In the genomic region with DNA sequence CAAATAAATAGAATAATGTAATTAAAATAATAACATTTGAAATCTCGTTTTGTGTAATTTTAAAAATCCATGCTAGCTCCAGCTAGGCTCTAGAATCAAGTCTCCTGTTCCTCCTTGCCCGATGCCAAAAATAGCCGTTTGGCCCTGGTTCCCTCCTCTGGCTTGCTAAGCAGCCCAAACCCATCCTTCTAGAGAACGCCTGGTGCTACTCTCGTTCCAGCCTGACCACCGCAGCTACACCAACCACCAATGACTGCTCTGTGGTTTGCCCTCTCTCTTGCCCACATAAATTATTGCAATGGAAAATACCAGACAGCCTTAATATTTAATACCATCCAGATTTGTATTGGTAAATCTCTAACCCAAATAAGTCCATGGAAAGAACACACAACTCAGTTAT, we compare ENCODE assay signal across 35 mouse cellular contexts. TPM values are rescaled to one million over a fixed set of nuclear protein-coding genes. Genes with fewer than 3 reads are reported as not detected.
"Had no signal": no experiment of that assay in that cellular context is flagged by ENCODE, and none has a peak within 500 bp of the region (broad histone marks: within the 10 kb centered on the region; RNA-seq: fewer than 3 reads in every experiment).

No protein-coding gene starts in this region.

- H3K4me2 ChIP-seq: limb, embryonic 12.5 days; limb, embryonic 13.5 days; limb, embryonic 15.5 days; liver, embryonic 11.5 days; liver, embryonic 12.5 days; liver, embryonic 13.5 days; liver, embryonic 15.5 days; lung, embryonic 14.5 days; lung, embryonic 15.5 days; midbrain, embryonic 11.5 days; midbrain, embryonic 12.5 days; midbrain, embryonic 13.5 days; midbrain, embryonic 15.5 days had no signal

- DNase-seq: left cerebral cortex, postnatal 4 days; liver; liver, embryonic 13.5 days; liver, postnatal 0 days; lung, adult 18-20 months; lung, adult 2 months; lung, embryonic 14.5 days; lung, postnatal 10 days; lung, postnatal 14 days; lung, postnatal 36 days; lung, postnatal 4 days; midbrain, embryonic 14.5 days had no signal

- H3K27ac ChIP-seq: limb, embryonic 10.5 days; limb, embryonic 12.5 days; limb, embryonic 13.5 days; limb, embryonic 15.5 days; liver, embryonic 12.5 days; liver, embryonic 13.5 days; liver, embryonic 14.5 days; liver, embryonic 15.5 days; lung, embryonic 15.5 days; macrophage; midbrain, embryonic 10.5 days; midbrain, embryonic 12.5 days; midbrain, embryonic 13.5 days; midbrain, embryonic 15.5 days had no signal

- H3K27me3 ChIP-seq: limb, embryonic 13.5 days; limb, embryonic 15.5 days; liver, embryonic 15.5 days; lung, embryonic 15.5 days; midbrain, embryonic 12.5 days; midbrain, embryonic 15.5 days had no signal

- H3K36me3 ChIP-seq: limb, embryonic 10.5 days; limb, embryonic 12.5 days; limb, embryonic 13.5 days; limb, embryonic 15.5 days; liver, embryonic 12.5 days; liver, embryonic 13.5 days; liver, embryonic 15.5 days; lung, embryonic 15.5 days; midbrain, embryonic 10.5 days; midbrain, embryonic 12.5 days; midbrain, embryonic 13.5 days; midbrain, embryonic 15.5 days had no signal

- ATAC-seq: liver, embryonic 12.5 days; liver, postnatal 0 days; lung, postnatal 0 days; midbrain, embryonic 13.5 days; midbrain, embryonic 15.5 days; midbrain, embryonic 16.5 days had no signal

- H3K9ac ChIP-seq: limb, embryonic 12.5 days; limb, embryonic 13.5 days; limb, embryonic 15.5 days; liver, embryonic 12.5 days; liver, embryonic 13.5 days; liver, embryonic 14.5 days; liver, embryonic 15.5 days; liver, postnatal 0 days; lung, embryonic 14.5 days; lung, embryonic 15.5 days; midbrain, embryonic 12.5 days; midbrain, embryonic 13.5 days; midbrain, embryonic 15.5 days had no signal

- H3K9me3 ChIP-seq: limb, embryonic 10.5 days; limb, embryonic 12.5 days; limb, embryonic 13.5 days; limb, embryonic 15.5 days; liver, embryonic 12.5 days; liver, embryonic 13.5 days; liver, embryonic 15.5 days; lung, embryonic 15.5 days; megakaryocyte, embryonic 14.5 days; midbrain, embryonic 10.5 days; midbrain, embryonic 12.5 days; midbrain, embryonic 13.5 days; midbrain, embryonic 15.5 days had no signal

- H3K4me3 ChIP-seq: limb, embryonic 10.5 days; limb, embryonic 12.5 days; limb, embryonic 13.5 days; limb, embryonic 15.5 days; liver, embryonic 12.5 days; liver, embryonic 13.5 days; liver, embryonic 15.5 days; lung, embryonic 15.5 days; megakaryocyte, embryonic 14.5 days; midbrain, embryonic 10.5 days; midbrain, embryonic 12.5 days; midbrain, embryonic 13.5 days; midbrain, embryonic 15.5 days; myocyte had no signal

RNA-seq across cellular contexts. Expression of a gene that starts 4.7 kb away (rescaled TPM):
- polyA plus RNA-seq: limb, embryonic 15.5 days; liver, embryonic 11.5 days had no signal

RNA-seq across cellular contexts. Expression of a gene that starts 15.0 kb away (rescaled TPM):
- polyA plus RNA-seq: limb, embryonic 10.5 days; limb, embryonic 11.5 days; limb, embryonic 12.5 days; limb, embryonic 13.5 days; limb, embryonic 15.5 days; liver, adult 2 months; liver, embryonic 11.5 days; liver, embryonic 12.5 days; liver, embryonic 13.5 days; liver, embryonic 14.5 days; liver, embryonic 15.5 days; liver, embryonic 16.5 days; liver, postnatal 0 days; lung, embryonic 14.5 days; lung, embryonic 15.5 days; macrophage; midbrain, embryonic 11.5 days; midbrain, embryonic 12.5 days; midbrain, embryonic 13.5 days; myocyte had no signal

RNA-seq across cellular contexts. Expression of a gene that starts 45.9 kb away (rescaled TPM):
- polyA plus RNA-seq: limb, embryonic 10.5 days; limb, embryonic 11.5 days; limb, embryonic 12.5 days; limb, embryonic 13.5 days; liver, adult 2 months; liver, embryonic 11.5 days; liver, embryonic 12.5 days; liver, embryonic 13.5 days; liver, embryonic 15.5 days; liver, embryonic 16.5 days; liver, postnatal 0 days; lung, embryonic 14.5 days; lung, embryonic 15.5 days; lung, embryonic 16.5 days; macrophage; midbrain, embryonic 11.5 days; midbrain, embryonic 12.5 days; midbrain, embryonic 13.5 days; midbrain, embryonic 15.5 days; myocyte had no signal
